Mouse (Mus musculus) Patski (cell line): ENCODE measurements around the gene Gm10300. TPM values are rescaled to one million over a fixed set of nuclear protein-coding genes. Genes with fewer than 3 reads are reported as not detected.

Experiments
- ATAC-seq: fragments of 100-300 bp; one replicate; pipeline ENCODE4 v1.8.0; 2021
- CTCF ChIA-PET: fragments of 350-600 bp; sonication (Branson Sonifier 250); formaldehyde crosslinking; loops from one replicate; lab custom pipeline; 2022; ENCODE audit warnings: inconsistent platforms; lab: Charles Lee
- POLR2A ChIA-PET: fragments of 350-600 bp; sonication (Branson Sonifier 250); formaldehyde crosslinking; loops from one replicate; lab custom pipeline; 2022; ENCODE audit warnings: antibody characterized with exemption, inconsistent platforms; lab: Charles Lee
- DNase-seq: peaks from one replicate; pipeline ENCODE4 v3.0.0-alpha.2; 2011; ENCODE audit warnings: low read depth, low spot score
- H3K27me3 ChIP-seq: fragments of 371-371 bp; one replicate; pipeline ENCODE4 v1.5.1; 2021
- CTCF ChIP-seq: fragments of 100-300 bp; IDR thresholded peaks from one replicate; pipeline ENCODE4 v1.5.1; 2021
- in situ Hi-C: fragments of 300-500 bp; cut with MboI; formaldehyde crosslinking; loops from 3 replicates; pipeline ENCODE4 v1.11.1; 2018; ENCODE audit warnings: low pct_unique_long_range_greater_than_20kb, mixed read lengths
- polyA plus RNA-seq: library from polyadenylated mRNA; unstranded; gene quantifications from one replicate; pipeline ENCODE4 v1.2.3, GENCODE M21; 2021

The Gm10300 gene
- polyA plus RNA-seq, 1 experiment from 2014 or later, result 0.21 TPM

GRCm38 (mm10) chr4:132037991-132038390 is 36.5 kb upstream of the Gm10300 start:
- POLR2A ChIA-PET, result no interaction called here
- in situ Hi-C loops, result loop anchor here (5.0 kb wide), 1 partner anchor 34 kb away; the partner anchor contains the start of gene Gm10300
- ATAC-seq (no peak), DNase-seq (no peak)
- CTCF ChIA-PET, result no interaction called here
- TF ChIP-seq CTCF, result no peak
- no peaks in the 10 kb centered on the region for H3K27me3 ChIP-seq

GRCm38 (mm10) chr4:132038809-132039208 is 35.7 kb upstream of the Gm10300 start:
- ATAC-seq (no peak), DNase-seq (no peak)
- no peaks in the 10 kb centered on the region for H3K27me3 ChIP-seq
- CTCF ChIA-PET, result no interaction called here
- no peak for TF ChIP-seq CTCF
- POLR2A ChIA-PET, result no interaction called here
- in situ Hi-C loops, result loop anchor here (5.0 kb wide), 1 partner anchor 33 kb away; the partner anchor contains the start of gene Gm10300

GRCm38 (mm10) chr4:132039521-132039920 is 35.0 kb upstream of the Gm10300 start:
- no peaks in the 10 kb centered on the region for H3K27me3 ChIP-seq
- ATAC-seq, result no peak
- DNase-seq, result no peak
- in situ Hi-C loops, result loop anchor here (5.0 kb wide), 1 partner anchor 33 kb away; the partner anchor contains the start of gene Gm10300
- POLR2A ChIA-PET, result no interaction called here
- no peak for TF ChIP-seq CTCF
- CTCF ChIA-PET, result no interaction called here

- ChIA-PET CTCF (no interaction called here), POLR2A (no interaction called here)
- ATAC-seq, result no peak
- H3K27me3 ChIP-seq, result no peaks in the 10 kb centered on the region
- in situ Hi-C loops, result loop anchor here (5.0 kb wide), 1 partner anchor 32 kb away; the partner anchor contains the start of gene Gm10300
- TF ChIP-seq CTCF, result no peak
- no peak for DNase-seq
These were observed 34.4 kb upstream of the Gm10300 start for GRCm38 (mm10) chr4:132039975-132040645.

GRCm38 (mm10) chr4:132041471-132042332 is 32.8 kb upstream of the Gm10300 start:
- DNase-seq (no peak), ATAC-seq (no peak)
- in situ Hi-C loops, result no loop called here
- no peaks in the 10 kb centered on the region for H3K27me3 ChIP-seq
- CTCF ChIA-PET, result interaction anchor here (1.3 kb wide), 1 partner anchor 8 kb away, joined by 3 read pairs; no protein-coding TSS in a partner anchor
- POLR2A ChIA-PET, result no interaction called here
- TF ChIP-seq CTCF, result no peak

- no peak for TF ChIP-seq CTCF
- no peaks in the 10 kb centered on the region for H3K27me3 ChIP-seq
- ATAC-seq (no peak), DNase-seq (no peak)
- ChIA-PET POLR2A (no interaction called here), CTCF (interaction anchor here (1.3 to 1.7 kb wide), 2 partner anchors 10 to 13 kb away, joined by 3 to 7 read pairs; no protein-coding TSS in a partner anchor)
- in situ Hi-C loops, result no loop called here
These were observed 30.8 kb upstream of the Gm10300 start for GRCm38 (mm10) chr4:132043726-132044125.

- in situ Hi-C loops, result no loop called here
- ChIA-PET POLR2A (interaction anchor here (0.9 to 1.6 kb wide), 3 partner anchors 14 to 26 kb away, joined by 3 to 5 read pairs (median 4); partner anchors contain the start of gene Gm10300), CTCF (interaction anchor here (1.0 to 3.2 kb wide), 2 partner anchors 13 to 18 kb away, joined by 3 to 11 read pairs; no protein-coding TSS in a partner anchor)
- TF ChIP-seq CTCF, result no peak
- no peak for DNase-seq
- no peak for ATAC-seq
- H3K27me3 ChIP-seq, result no peaks in the 10 kb centered on the region
These were observed 26.2 kb upstream of the Gm10300 start for GRCm38 (mm10) chr4:132048011-132048991.

- TF ChIP-seq CTCF, result no peak
- no peaks in the 10 kb centered on the region for H3K27me3 ChIP-seq
- CTCF ChIA-PET, result interaction anchor here (3.2 kb wide), 1 partner anchor 13 kb away, joined by 11 read pairs; no protein-coding TSS in a partner anchor
- ATAC-seq (peak; percentile 86), DNase-seq (peak; percentile 70)
- in situ Hi-C loops, result no loop called here
- POLR2A ChIA-PET, result interaction anchor here (1.6 kb wide), 1 partner anchor 25 kb away, joined by 4 read pairs; the partner anchor contains the start of gene Gm10300
These were observed 25.5 kb upstream of the Gm10300 start for GRCm38 (mm10) chr4:132048995-132049404.

GRCm38 (mm10) chr4:132049549-132050200 is 24.8 kb upstream of the Gm10300 start:
- POLR2A ChIA-PET, result no interaction called here
- TF ChIP-seq CTCF, result no peak

More at GRCm38 (mm10) chr4:132049549-132050200, 24.8 kb upstream of the Gm10300 start:
- no peaks in the 10 kb centered on the region for H3K27me3 ChIP-seq
- DNase-seq, result no peak
- in situ Hi-C loops, result no loop called here
- CTCF ChIA-PET, result interaction anchor here (1.2 to 3.2 kb wide), 2 partner anchors 12 to 13 kb away, joined by 3 to 11 read pairs; no protein-coding TSS in a partner anchor
- ATAC-seq, result no peak
